Mouse (Mus musculus) left cerebral cortex, adult 11 months (tissue): ENCODE measurements around the gene Fam83d.

Source experiments
- DNase-seq: peaks from one replicate; pipeline ENCODE4 v3.0.0; 2022; ENCODE audit warnings: low spot score

The Fam83d gene

GRCm38 (mm10) chr2:158745049-158745482, 22.8 kb upstream of the Fam83d start:
- DNase-seq: peak; percentile 61

- DNase-seq: no peak
Measured at GRCm38 (mm10) chr2:158746164-158746563, 21.7 kb upstream of the Fam83d start.

- no peak for DNase-seq
Measured at GRCm38 (mm10) chr2:158749366-158749765, 18.5 kb upstream of the Fam83d start.

GRCm38 (mm10) chr2:158760231-158760630, 7.7 kb upstream of the Fam83d start:
- DNase-seq: no peak

GRCm38 (mm10) chr2:158762339-158762738, 5.6 kb upstream of the Fam83d start:
- no peak for DNase-seq

- DNase-seq: no peak
Measured at GRCm38 (mm10) chr2:158768350-158768749, 457 bp downstream of the Fam83d start.

- no peak for DNase-seq
Measured at GRCm38 (mm10) chr2:158768771-158769170, 878 bp downstream of the Fam83d start.

- DNase-seq: no peak
Measured at GRCm38 (mm10) chr2:158770126-158770757, 2.3 kb downstream of the Fam83d start.

- DNase-seq: no peak
Measured at GRCm38 (mm10) chr2:158771066-158771763, 3.3 kb downstream of the Fam83d start.

- no peak for DNase-seq
Measured at GRCm38 (mm10) chr2:158772808-158773207, 4.9 kb downstream of the Fam83d start.

GRCm38 (mm10) chr2:158774886-158775285, 7.0 kb downstream of the Fam83d start:
- DNase-seq: no peak

GRCm38 (mm10) chr2:158776716-158777115, 8.8 kb downstream of the Fam83d start:
- DNase-seq: no peak

- no peak for DNase-seq
Measured at GRCm38 (mm10) chr2:158777490-158777889, 9.6 kb downstream of the Fam83d start.

GRCm38 (mm10) chr2:158778349-158778748, 10.5 kb downstream of the Fam83d start:
- no peak for DNase-seq

- DNase-seq: no peak
Measured at GRCm38 (mm10) chr2:158781126-158781525, 13.2 kb downstream of the Fam83d start.

GRCm38 (mm10) chr2:158786927-158787795, 19.3 kb downstream of the Fam83d start:
- no peak for DNase-seq

- peak; percentile 93 for DNase-seq
Measured at GRCm38 (mm10) chr2:158794494-158795004, 26.7 kb downstream of the Fam83d start, which contains the start of gene Dhx35. Dhx35 (plus strand) TSS chr2:158794807.

GRCm38 (mm10) chr2:158795043-158795442, 27.1 kb downstream of the Fam83d start:
- DNase-seq: no peak

- no peak for DNase-seq
Measured at GRCm38 (mm10) chr2:158795875-158796274, 28.0 kb downstream of the Fam83d start.

- DNase-seq: no peak
Measured at GRCm38 (mm10) chr2:158799328-158799727, 31.4 kb downstream of the Fam83d start.

- no peak for DNase-seq
Measured at GRCm38 (mm10) chr2:158800788-158801187, 32.9 kb downstream of the Fam83d start.

GRCm38 (mm10) chr2:158803575-158803974, 35.7 kb downstream of the Fam83d start:
- no peak for DNase-seq
